Mouse (Mus musculus): ENCODE measurements around the gene Gm20388.

- TF ChIP-seq CTCF (IDR thresholded peaks at IDR 0.05; ENCODE audit: control insufficient read depth, insufficient read depth, low read length) (no peak), POLR2A (IDR thresholded peaks at IDR 0.05; ENCODE audit: borderline replicate concordance, control insufficient read depth, low read depth, low read length) (no peak)
These were observed 463.0 kb downstream of the Gm20388 start for GRCm38 (mm10) chr8:120373621-120374020.

Data from bone marrow, adult 2 months (tissue).